Mouse (Mus musculus) limb, embryonic 10.5 days (tissue): ENCODE data around the gene Ebf1. TPM values are rescaled to one million over a fixed set of nuclear protein-coding genes. Genes with fewer than 3 reads are reported as not detected.
A peak's percentile ranks its signal among the peaks of the same experiment; 100 is the strongest.

Experiments
- DNase-seq: peaks from one replicate; pipeline ENCODE4 v3.0.0-alpha.2; 2017; ENCODE audit warnings: low spot score
- H3K27ac ChIP-seq: fragments of 300-500 bp; sonication (generic); 2 replicates; pipeline ENCODE4 v1.5.1; 2016; ENCODE audit warnings: mild to moderate bottlenecking
- H3K27me3 ChIP-seq: fragments of 300-500 bp; sonication (generic); 2 replicates; pipeline ENCODE4 v1.6.1; 2016; ENCODE audit warnings: low read depth, mild to moderate bottlenecking; ENCODE audit not compliant: poor library complexity, severe bottlenecking
- H3K36me3 ChIP-seq: fragments of 300-500 bp; sonication (generic); 2 replicates; pipeline ENCODE4 v1.6.1; 2016; ENCODE audit warnings: mild to moderate bottlenecking, moderate library complexity
- H3K4me1 ChIP-seq: fragments of 300-500 bp; sonication (generic); 2 replicates; pipeline ENCODE4 v1.6.1; 2016
- H3K4me3 ChIP-seq: fragments of 300-500 bp; sonication (generic); 2 replicates; pipeline ENCODE4 v1.5.1; 2016; ENCODE audit warnings: mild to moderate bottlenecking, moderate library complexity
- H3K9me3 ChIP-seq: fragments of 300-500 bp; sonication (generic); replicated peaks from 2 replicates; pipeline ENCODE4 v1.6.1; 2016; ENCODE audit warnings: mild to moderate bottlenecking
- WGBS: fragments of 180-500 bp; shearing (Covaris S2); methylation state at CpG from one replicate; pipeline ENCODE4 v1.1.7; 2016; 5-methylcytosine and 5-hydroxymethylcytosine counted together
- polyA plus RNA-seq: library from polyadenylated mRNA; unstranded; fragments of >200 nt; fragmentation: Nextera tagmentation; extraction: Ambion mirVana; gene quantifications from 2 replicates; pipeline ENCODE4 v1.2.1, GENCODE M21; 2016

Ebf1 gene
- polyA plus RNA-seq, 1 experiment from 2014 or later: 23.8 TPM

DNA sequence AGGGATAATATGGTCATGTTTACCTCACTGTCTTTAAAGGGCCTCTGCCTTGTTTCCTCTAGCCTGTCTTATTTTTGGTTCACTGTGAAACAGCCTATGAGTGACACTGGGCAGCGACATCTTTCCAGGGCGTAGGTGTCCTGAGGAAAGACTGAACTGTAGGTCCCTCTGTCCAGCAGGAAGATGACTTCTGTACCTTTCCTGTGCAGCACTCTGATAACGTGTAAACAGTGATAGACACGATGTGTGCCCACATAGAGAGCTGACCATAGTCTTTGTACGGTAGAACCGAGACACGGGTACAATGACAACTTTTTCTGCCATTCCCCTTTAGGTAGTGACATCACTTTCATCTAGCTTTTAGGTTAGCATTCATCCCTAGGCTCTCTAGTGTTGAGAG lies 357.2 kb downstream of the Ebf1 start:
- no peaks in the 10 kb centered on the region for H3K9me3 ChIP-seq
- 91% methylated on average over 7 of the region's 7 CpGs for WGBS

DNA sequence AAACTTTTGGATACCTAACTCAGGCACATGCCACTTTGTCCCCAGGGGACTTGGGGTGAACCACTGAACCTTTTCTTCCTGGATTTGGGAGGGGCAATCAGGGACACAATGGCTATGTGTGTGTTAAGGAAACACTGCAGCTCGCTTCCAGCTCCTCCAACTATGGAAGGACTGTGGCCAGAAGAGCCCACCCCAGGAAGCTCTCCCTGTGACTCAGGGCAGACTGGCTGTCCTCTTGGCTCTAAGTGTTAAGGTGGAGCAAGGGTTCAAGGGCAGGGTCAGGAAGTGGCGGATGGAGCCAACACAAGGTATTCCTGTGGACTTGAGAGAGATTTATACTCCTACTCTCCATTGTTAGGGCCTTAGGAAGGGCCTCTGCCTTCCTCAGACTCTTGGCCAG lies 358.0 kb downstream of the Ebf1 start:
- WGBS: 52% methylated on average over 2 of the region's 2 CpGs
- H3K27ac ChIP-seq: peak overlapping the region; percentile 46

More for the DNA sequence above, 357.2 kb downstream of the Ebf1 start:
- no peak overlapping the region for H3K4me3 ChIP-seq
- no peak for DNase-seq
- H3K27me3 ChIP-seq: no peaks in the 10 kb centered on the region
- H3K27ac ChIP-seq: no peak overlapping the region
- peaks cover 22% of the 10 kb centered on the region for H3K4me1 ChIP-seq
- no peaks in the 10 kb centered on the region for H3K36me3 ChIP-seq

DNA sequence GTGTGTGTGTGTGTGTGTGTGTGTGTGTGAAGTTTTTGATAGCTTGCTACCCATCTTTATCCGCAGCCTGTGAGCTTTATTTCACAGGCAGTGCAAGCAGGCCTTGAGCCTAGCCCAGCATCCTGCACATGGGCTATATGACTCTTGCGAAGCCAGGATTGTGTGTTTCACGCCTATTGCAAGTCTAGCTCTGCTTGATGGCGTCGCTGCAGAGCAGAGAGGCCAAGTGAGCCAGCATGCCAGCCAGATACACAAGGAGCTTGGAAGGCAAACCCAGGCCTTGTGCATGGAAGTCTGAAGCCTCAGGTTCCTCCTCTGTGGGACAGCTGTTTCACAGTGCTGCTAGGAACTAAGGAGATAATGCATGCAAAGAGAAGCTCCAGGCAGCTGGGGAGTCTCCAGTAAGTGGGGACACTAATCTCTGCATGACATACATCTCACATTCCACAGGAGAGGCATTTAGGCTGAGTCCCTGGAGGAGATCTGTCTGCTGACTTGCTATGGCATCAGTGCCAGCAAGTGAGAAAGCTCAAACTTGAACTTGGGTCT lies 359.2 kb downstream of the Ebf1 start:
- H3K4me3 ChIP-seq: no peak overlapping the region
- DNase-seq: no peak
- WGBS: 72% methylated on average over 5 of the region's 5 CpGs
- H3K27ac ChIP-seq: peak overlapping the region; percentile 58; the same call in 1 of the 2 replicates
- no peaks in the 10 kb centered on the region for H3K9me3 ChIP-seq
- H3K27me3 ChIP-seq: no peaks in the 10 kb centered on the region
- H3K4me1 ChIP-seq: peaks cover 19% of the 10 kb centered on the region
- no peaks in the 10 kb centered on the region for H3K36me3 ChIP-seq

More for the DNA sequence above, 358.0 kb downstream of the Ebf1 start:
- Histone ChIP-seq H3K27me3 (no peaks in the 10 kb centered on the region), H3K4me3 (no peak overlapping the region), H3K36me3 (no peaks in the 10 kb centered on the region), H3K4me1 (peaks cover 22% of the 10 kb centered on the region), H3K9me3 (no peaks in the 10 kb centered on the region)
- DNase-seq: no peak

DNA sequence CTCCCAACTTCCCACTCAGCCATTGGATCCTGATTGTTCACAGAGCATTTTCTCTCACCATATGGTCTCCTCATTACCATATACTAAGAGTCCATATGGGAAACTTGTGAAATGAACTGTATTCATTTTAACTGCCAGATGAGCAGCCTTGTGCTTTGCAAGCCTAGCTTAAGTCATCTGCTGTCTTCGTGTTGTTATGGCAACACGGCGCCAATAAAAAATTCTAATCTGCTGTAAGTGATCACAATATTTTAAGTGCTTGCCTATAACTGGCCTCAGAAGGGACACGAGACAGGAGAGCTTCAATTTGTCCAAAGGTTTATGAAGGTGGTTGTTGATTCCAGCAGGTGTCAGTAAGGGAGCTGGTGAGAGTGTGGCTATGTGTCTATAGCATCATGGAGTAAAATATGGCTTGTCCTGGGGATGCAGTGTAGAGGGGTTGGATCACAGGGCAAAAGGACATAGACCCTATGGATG lies 360.8 kb downstream of the Ebf1 start:
- WGBS: 91% methylated on average over 4 of the region's 4 CpGs
- Histone ChIP-seq H3K9me3 (no peaks in the 10 kb centered on the region), H3K4me3 (no peak overlapping the region), H3K36me3 (no peaks in the 10 kb centered on the region), H3K4me1 (peaks cover 24% of the 10 kb centered on the region), H3K27ac (no peak overlapping the region), H3K27me3 (no peaks in the 10 kb centered on the region)
- no peak for DNase-seq

DNA sequence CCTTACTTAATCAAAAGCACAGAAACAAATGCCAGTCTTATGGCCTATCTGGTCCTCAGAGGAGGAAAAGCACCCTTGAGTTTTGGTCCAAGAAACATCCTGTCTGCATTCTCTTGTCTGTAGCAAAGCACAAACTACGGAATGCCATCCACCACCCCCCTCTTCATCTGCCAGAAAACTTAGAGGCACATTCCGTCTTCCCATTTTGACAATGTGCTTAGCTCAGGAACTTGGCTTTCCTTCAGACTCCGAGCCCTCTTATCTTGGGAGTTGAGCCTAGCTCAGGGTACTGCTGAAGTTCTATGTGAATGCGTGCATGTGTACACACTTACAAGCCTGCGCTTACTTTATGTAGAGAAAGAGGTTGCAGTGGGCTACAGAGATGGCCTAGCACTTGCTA lies 362.3 kb downstream of the Ebf1 start:
- no peaks in the 10 kb centered on the region for H3K36me3 ChIP-seq
- H3K27me3 ChIP-seq: no peaks in the 10 kb centered on the region
- H3K4me3 ChIP-seq: no peak overlapping the region
- DNase-seq: no peak
- 89% methylated on average over 5 of the region's 5 CpGs for WGBS
- H3K27ac ChIP-seq: no peak overlapping the region
- peaks cover 32% of the 10 kb centered on the region for H3K4me1 ChIP-seq
- H3K9me3 ChIP-seq: no peaks in the 10 kb centered on the region

DNA sequence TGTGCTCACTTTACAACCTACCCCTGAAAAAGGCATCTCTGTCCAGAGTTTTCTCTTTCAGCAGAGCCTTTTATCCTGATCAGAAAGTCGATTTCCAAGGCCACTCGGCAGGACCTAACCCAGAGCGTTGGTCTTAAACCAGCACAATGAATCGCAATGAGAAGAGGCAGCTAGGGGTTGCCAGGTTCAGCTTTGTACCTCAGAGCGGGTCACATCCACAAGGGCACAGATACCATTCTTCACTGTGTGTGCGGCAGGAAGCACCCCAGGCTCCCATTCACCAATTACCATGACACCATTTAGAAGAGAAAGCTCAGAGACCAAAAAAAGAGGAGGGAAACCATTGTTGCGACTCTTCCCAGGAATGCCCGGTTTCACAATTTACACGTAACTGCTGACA lies 365.1 kb downstream of the Ebf1 start:
- peaks cover 15% of the 10 kb centered on the region for H3K4me1 ChIP-seq
- 64% methylated on average over 9 of the region's 9 CpGs for WGBS

DNA sequence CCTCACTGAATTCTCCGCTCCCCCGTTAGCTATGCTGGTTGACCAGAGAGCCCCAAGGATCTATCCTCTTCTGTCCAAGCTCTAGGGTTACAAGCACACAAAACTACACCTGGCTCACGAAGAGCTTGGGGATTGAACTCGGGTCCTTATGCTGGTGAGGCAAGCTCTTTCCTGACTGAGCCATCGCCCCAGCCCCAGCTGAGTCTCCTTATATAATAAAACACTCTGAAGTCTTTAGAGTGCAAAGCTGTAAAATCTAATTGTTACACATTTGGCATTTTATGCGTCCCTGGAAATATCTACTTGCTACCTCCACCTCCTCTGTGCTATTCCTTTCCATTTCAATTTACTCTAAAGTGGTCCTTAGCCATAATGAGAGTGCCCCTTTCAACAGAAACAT lies 366.8 kb downstream of the Ebf1 start:
- no peak overlapping the region for H3K27ac ChIP-seq
- 79% methylated on average over 6 of the region's 6 CpGs for whole genome bisulfite sequencing
- H3K9me3 ChIP-seq: no peaks in the 10 kb centered on the region
- no peak overlapping the region for H3K4me3 ChIP-seq
- no peak for DNase-seq
- H3K4me1 ChIP-seq: peaks cover 18% of the 10 kb centered on the region
- H3K27me3 ChIP-seq: no peaks in the 10 kb centered on the region
- H3K36me3 ChIP-seq: no peaks in the 10 kb centered on the region

More for the DNA sequence above, 365.1 kb downstream of the Ebf1 start:
- Histone ChIP-seq H3K27ac (no peak overlapping the region), H3K9me3 (no peaks in the 10 kb centered on the region), H3K4me3 (no peak overlapping the region), H3K27me3 (no peaks in the 10 kb centered on the region), H3K36me3 (no peaks in the 10 kb centered on the region)
- DNase-seq: no peak

DNA sequence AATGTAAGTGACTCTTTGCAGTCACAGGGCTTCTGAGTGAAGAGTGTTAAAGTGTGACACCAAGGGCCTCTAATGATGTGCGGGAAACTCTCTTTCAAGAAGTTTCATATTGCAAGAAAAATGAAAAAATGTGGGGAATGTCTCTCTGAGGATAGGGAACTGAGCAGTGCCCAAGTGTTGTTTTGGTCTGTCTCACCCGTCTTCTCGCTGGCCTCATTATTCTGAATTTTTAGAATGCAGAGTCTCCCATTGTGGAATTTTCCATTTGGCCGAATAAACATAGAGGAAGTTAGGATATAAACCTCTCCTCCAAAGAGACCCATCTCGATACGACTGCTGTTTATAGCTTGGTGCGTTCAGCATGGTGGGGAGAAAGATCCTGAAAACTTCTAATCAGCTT lies 367.3 kb downstream of the Ebf1 start:
- H3K27ac ChIP-seq: no peak overlapping the region
- no peak for DNase-seq
- H3K4me1 ChIP-seq: peaks cover 18% of the 10 kb centered on the region
- no peaks in the 10 kb centered on the region for H3K27me3 ChIP-seq
- no peak overlapping the region for H3K4me3 ChIP-seq
- 78% methylated on average over 7 of the region's 7 CpGs for WGBS
- no peaks in the 10 kb centered on the region for H3K9me3 ChIP-seq
- H3K36me3 ChIP-seq: no peaks in the 10 kb centered on the region

DNA sequence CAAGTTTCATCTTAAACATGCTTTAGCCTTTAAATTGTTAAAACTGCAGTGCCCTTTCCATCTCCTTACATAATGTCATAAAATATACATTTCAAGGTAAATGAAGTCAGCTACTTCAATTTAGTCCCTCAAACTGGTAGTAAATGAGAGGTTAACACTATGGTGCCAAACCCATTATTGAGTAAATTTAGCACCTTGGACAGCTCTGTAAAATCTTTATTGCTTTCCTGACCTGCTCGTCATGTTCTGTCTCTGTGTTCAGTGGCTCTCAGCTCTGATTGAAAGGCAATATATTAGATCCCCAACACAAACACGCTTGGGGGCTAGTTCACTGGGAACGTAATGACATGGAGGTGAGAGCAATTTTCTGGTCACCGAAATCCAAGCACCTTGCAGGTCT lies 370.7 kb downstream of the Ebf1 start:
- Histone ChIP-seq H3K27me3 (0 out of 2 replicates have a peak, but pooled peaks cover 6% of the 10 kb centered on the region), H3K4me3 (no peak overlapping the region), H3K4me1 (peaks cover 12% of the 10 kb centered on the region), H3K27ac (no peak overlapping the region), H3K9me3 (no peaks in the 10 kb centered on the region), H3K36me3 (peaks cover 6% of the 10 kb centered on the region; the same call in 1 of the 2 replicates)
- DNase-seq: no peak
- WGBS: 26% methylated on average over 4 of the region's 4 CpGs

DNA sequence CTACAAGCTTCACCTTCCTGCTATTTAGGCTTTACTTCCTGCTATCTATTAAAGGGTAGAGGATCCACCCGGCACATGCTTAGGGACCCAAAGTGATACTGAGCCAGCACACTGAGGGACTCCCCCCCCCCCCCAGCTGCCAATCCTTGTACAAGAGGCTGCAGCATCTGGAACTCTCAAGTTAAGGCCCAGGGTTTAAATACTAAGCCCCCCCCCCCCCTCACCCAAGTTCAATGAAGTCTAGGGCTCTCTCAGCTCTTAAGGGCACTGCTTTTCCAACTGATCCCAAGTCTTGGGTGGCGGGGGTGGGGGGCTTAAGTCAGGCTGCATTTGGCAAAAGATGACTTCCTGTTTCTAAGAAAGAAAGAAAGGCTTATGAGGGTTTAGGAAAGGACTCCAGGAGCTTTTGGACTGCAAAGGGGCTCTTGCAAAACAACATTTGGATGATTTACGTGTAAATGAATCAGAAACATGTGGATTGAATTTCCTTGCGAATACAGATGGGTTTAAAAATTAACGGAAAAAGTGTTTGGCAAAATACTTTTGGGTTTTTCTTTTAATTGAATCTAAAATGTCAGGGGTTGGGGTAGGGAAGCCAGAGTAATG lies 385.7 kb downstream of the Ebf1 start:
- Histone ChIP-seq H3K9me3 (no peaks in the 10 kb centered on the region), H3K27ac (peak overlapping the region; percentile 74), H3K4me1 (peaks cover 40% of the 10 kb centered on the region), H3K27me3 (no peaks in the 10 kb centered on the region), H3K4me3 (no peak overlapping the region), H3K36me3 (no peaks in the 10 kb centered on the region)
- peak; percentile 54 for DNase-seq
- WGBS: 37% methylated on average over 5 of the region's 5 CpGs

DNA sequence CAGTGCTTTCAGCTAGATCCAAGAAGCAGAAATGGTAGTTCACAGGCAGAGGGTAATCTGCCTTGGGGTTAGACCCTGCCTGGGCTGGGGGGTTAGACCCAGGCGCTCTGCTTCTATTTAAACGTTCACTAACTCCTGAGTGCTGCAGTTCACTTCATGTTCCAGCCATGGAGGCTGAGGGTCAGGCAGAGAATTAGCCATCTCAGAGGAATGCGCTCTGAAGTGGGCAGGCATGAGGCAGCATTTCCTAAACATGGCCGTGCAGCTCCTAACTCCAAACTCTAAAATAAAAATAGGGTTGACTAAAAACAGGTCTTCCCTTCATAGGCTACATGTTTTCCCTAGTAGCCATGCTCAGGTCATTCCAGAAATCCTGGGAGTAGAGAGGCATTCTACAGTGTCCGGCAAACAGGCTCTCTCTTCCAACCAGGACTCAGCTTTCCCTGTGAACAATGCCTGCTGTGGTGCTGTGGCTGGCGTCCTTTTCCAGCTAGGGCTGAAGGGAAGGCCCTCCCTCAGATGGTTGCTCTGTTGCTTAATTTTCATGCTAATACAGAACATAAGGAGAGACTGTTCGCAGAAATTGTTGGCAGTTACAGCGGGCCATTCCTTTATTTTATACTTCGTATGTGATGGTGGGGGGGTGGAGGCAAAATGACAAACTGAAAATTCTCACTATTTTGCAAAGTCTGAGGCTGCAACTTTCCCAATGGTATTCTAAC lies 386.8 kb downstream of the Ebf1 start:
- peak overlapping the region; percentile 74 for H3K27ac ChIP-seq
- H3K4me1 ChIP-seq: peaks cover 45% of the 10 kb centered on the region
- no peaks in the 10 kb centered on the region for H3K36me3 ChIP-seq
- DNase-seq: peak; percentile 46
- no peaks in the 10 kb centered on the region for H3K9me3 ChIP-seq
- 50% methylated on average over 9 of the region's 9 CpGs for WGBS
- H3K4me3 ChIP-seq: no peak overlapping the region
- H3K27me3 ChIP-seq: no peaks in the 10 kb centered on the region

DNA sequence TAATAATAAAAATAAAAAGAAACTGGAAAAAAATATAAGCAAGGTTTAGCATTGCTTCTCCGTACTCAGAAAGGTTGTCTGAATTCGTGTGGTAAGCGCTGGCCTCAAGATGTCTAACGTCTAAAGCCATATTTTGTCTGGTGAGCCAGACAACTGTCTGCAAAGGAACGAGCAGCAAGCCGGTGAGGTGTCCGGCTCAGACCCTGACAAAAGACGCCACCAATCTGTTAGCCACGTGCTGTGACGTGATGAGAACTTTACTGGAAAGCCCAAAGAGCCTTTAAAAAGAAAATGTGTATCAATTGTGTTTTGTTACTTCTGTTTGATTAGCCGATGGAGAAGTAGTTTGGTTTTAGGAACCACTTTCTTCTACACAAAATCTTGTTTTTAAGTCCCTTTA lies 390.2 kb downstream of the Ebf1 start:
- Histone ChIP-seq H3K9me3 (no peaks in the 10 kb centered on the region), H3K27me3 (0 out of 2 replicates have a peak, but pooled peaks cover 3% of the 10 kb centered on the region), H3K27ac (peak overlapping the region; percentile 66; the same call in 1 of the 2 replicates), H3K4me1 (peaks cover 38% of the 10 kb centered on the region), H3K4me3 (no peak overlapping the region), H3K36me3 (no peaks in the 10 kb centered on the region)
- WGBS: 49% methylated on average over 11 of the region's 11 CpGs
- no peak for DNase-seq

DNA sequence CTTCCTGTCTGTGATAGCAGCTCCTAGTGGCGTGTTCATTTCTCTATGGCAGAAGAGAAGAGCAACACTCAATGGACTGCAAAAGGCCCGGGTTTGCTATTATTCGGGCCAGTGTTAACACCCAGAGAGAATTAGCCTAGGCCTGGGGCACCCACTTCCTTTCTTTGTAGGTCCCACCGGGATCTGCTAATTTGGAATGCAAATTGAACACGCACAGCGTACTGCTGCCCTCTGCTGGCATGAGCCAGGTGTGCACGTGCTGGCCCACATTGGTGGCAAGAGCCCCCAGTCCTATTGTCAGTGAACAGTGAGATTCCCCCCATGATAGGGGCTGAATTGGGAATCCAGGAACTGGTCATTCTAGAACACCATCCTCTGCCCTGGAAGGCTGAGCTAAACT lies 391.0 kb downstream of the Ebf1 start:
- 6% methylated on average over 7 of the region's 7 CpGs for WGBS
- H3K36me3 ChIP-seq: no peaks in the 10 kb centered on the region
- H3K9me3 ChIP-seq: no peaks in the 10 kb centered on the region
- H3K27ac ChIP-seq: peak overlapping the region; percentile 38; the same call in 1 of the 2 replicates
- 0 out of 2 replicates have a peak, but pooled peaks cover 3% of the 10 kb centered on the region for H3K27me3 ChIP-seq
- H3K4me3 ChIP-seq: no peak overlapping the region
- peaks cover 32% of the 10 kb centered on the region for H3K4me1 ChIP-seq
- DNase-seq: peak; percentile 93
